27 mouse cellular contexts compared by ENCODE assay signal in the genomic region with DNA sequence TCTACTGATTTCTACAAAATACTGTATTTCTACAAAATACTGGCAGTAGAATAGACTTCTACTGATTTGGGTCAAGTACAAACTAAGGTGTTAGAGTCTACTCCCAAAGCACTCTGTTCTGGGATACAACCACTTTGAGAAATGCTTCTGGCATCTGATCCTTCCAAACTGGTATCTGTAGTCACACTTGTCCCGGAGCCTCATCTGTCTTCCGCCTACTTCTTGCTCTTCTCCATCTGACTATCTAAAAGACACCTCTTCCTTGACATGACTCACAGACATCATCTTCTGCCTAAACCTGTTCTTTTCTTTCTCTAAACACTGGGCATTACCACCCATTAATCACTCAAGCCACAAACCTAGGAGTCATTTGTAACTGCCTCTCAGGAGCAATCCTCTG. TPM values are rescaled to one million over a fixed set of nuclear protein-coding genes. Genes with fewer than 3 reads are reported as not detected.
"Had no signal": no experiment of that assay in that cellular context is flagged by ENCODE, and none has a peak within 500 bp of the region (broad histone marks: within the 10 kb centered on the region; RNA-seq: fewer than 3 reads in every experiment).

No protein-coding gene starts in this region.

- ATAC-seq: inflammation-experienced regulatory T-cells, adult 6 months; intestine, embryonic 16.5 days; liver, embryonic 12.5 days had no signal

- DNase-seq: kidney, adult 18-20 months; kidney, adult 9 months; kidney, postnatal 14 days; kidney, postnatal 4 days; layer of hippocampus, adult 9-11 months; liver; lung, adult 18-20 months; lung, postnatal 14 days; lung, postnatal 4 days; midbrain, embryonic 14.5 days; right cerebral cortex, postnatal 4 days; thymus, postnatal 25 days had no signal

- H3K4me3 ChIP-seq: limb, embryonic 10.5 days; limb, embryonic 13.5 days; liver, embryonic 12.5 days; liver, embryonic 15.5 days had no signal

- H3K4me1 ChIP-seq: limb, embryonic 13.5 days had no signal

RNA-seq across cellular contexts. Expression of gene Bspry, which starts 7.8 kb away (rescaled TPM):
- total RNA-seq: megakaryocyte progenitor cell, adult 5-6 weeks had no signal

RNA-seq across cellular contexts. Expression of gene Rnf183, which starts 37.0 kb away (rescaled TPM):
- total RNA-seq: layer of hippocampus, adult 18-20 months; layer of hippocampus, postnatal 25 days; left cerebral cortex, adult 8-10 months; megakaryocyte progenitor cell, adult 5-6 weeks; megakaryocyte-erythroid progenitor cell, adult 5-6 weeks; midbrain, postnatal 0 days had no signal
- polyA plus RNA-seq: inflammation-experienced regulatory T-cells, adult 6 months; intestine, embryonic 16.5 days; limb, embryonic 10.5 days; limb, embryonic 13.5 days; liver, embryonic 12.5 days; liver, embryonic 15.5 days; midbrain, embryonic 11.5 days; midbrain, embryonic 14.5 days; neural tube, embryonic 11.5 days; stomach, embryonic 14.5 days had no signal
